Mouse (Mus musculus) testis, adult 2 months (tissue): ENCODE measurements around the gene Kcna5.

ENCODE experiments used
- CTCF ChIP-seq: fragments of 200-500 bp; IDR thresholded peaks from 2 replicates; pipeline ENCODE4 v1.5.1; 2012; ENCODE audit warnings: low read depth, mild to moderate bottlenecking, inconsistent platforms, low read length, moderate library complexity; ENCODE audit not compliant: control insufficient read depth, insufficient read depth, insufficient replicate concordance
- POLR2A ChIP-seq: fragments of 200-500 bp; IDR thresholded peaks from 2 replicates; pipeline ENCODE4 v1.6.1; 2012; ENCODE audit warnings: low read depth, mild to moderate bottlenecking, inconsistent platforms, low read length, moderate library complexity; ENCODE audit not compliant: control insufficient read depth

DNA sequence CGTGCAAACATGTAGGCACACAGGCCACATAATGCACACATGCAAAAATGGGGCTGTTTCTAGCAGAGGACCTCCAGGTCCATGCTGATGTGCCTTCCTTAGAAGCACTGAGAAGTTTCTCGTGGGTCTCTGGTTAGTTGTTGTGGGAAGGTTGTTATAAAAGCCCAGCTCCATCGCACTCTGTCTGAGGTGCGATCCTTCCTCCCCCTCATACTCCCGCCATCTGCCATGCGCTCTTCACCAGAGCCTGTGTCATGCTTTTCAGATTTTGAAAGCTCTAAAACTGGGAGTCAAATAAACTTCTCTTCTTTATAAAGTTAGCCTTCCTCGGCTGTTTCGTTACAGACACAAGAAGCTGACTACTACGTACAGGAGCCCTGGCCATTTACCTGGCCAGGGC, 32.1 kb upstream of the Kcna5 start:
- no peak for TF ChIP-seq CTCF
- TF ChIP-seq POLR2A, result no peak
